Mouse (Mus musculus) cerebellum, adult 2 months (tissue): Measurements from ENCODE around the gene Kcnt2.

ENCODE experiments used
- CTCF ChIP-seq: fragments of 200-500 bp; IDR thresholded peaks from 2 replicates; pipeline ENCODE4 v1.5.1; 2011; ENCODE audit warnings: low read depth, mild to moderate bottlenecking, control low read depth, low read length, moderate library complexity, borderline replicate concordance; ENCODE audit not compliant: insufficient read depth
- POLR2A ChIP-seq: fragments of 200-500 bp; IDR thresholded peaks from 2 replicates; pipeline ENCODE4 v1.6.1; 2011; ENCODE audit warnings: low read length, control low read depth, borderline replicate concordance; ENCODE audit not compliant: insufficient read depth

DNA sequence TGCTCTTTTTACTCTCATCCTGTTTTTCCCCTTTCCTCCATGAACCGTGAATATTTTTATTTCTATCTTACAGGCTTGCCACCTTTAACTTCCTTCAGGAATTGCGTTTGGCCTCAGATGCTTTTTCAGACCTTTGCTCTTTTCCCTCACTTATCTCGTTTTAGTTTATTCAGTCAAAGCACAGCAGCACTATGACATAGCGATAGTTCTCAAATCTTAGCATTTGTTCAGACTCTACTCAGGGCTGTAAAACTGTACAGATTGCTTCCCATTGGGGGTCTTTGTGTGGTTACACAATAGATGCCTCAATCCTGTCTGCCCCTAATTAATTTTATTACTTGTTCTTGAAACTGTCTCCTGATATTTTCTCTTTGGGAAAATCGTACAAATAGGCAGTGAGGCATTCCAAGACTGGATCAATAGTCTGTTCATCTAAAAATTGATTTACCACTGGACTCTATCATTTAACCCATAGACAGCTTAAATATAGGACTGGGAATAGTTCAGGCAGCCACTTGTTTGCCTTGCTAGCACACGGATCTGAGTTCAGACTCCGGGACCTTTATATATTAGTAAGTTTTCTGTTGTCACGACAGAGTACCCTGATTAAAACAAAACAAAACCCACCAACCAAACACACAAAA lies 20.8 kb downstream of the Kcnt2 start:
- TF ChIP-seq CTCF (no peak), POLR2A (no peak)
